Mouse (Mus musculus): Measurements from ENCODE around the gene Vps50. TPM values are rescaled to one million over a fixed set of nuclear protein-coding genes. Genes with fewer than 3 reads are reported as not detected.

The Vps50 gene
- polyA plus RNA-seq (2012), result 1.6 and 2.6 TPM in 2 replicates

DNA sequence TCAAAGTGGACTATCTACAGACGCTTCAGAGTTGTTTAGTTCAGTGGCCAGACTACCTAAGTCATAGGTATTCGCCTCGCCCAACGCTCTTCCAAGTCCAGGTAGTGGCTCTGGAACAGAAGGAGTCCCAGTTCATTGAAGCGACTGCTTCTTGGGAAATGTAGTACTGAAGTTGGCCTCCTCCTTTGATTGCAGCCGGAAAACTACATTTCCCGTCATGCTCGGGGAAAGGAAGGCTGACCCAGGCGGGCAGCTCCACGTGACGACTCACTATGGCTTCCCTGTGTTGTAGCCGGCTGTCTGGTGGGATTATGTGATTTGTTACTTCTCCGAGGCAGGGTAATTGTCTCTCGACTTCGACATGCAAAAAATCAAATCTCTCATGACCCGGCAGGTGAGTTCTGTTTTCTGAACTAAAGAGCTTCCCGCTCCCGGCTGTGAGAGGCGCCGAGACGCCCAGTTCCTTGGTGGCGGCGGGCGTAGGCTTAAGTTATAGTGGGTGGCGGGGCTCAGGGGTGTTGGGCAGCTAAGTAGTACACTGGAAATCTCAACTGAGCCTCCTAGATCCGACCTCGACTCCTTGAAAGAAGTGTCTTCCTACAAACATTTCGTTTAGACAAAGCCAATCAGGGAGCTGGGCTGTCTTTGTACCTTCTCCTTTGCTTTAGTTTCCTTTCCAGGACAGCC is at the start of gene Vps50, which contains the start of gene Hepacam2:
Gene Vps50, plus strand, starts transcription at position 221 of the 687 bp plus-strand sequence.
Gene Hepacam2, minus strand, starts transcription at position 137 of the 687 bp plus-strand sequence.

Other genes with a start within 250 kb of the Vps50 start
- gene Samd9l, start 98.8 kb upstream of the Vps50 start, polyA plus RNA-seq (2012), result 0.69 and 0.87 TPM in 2 replicates
- gene Hepacam2, start 84 bp upstream of the Vps50 start, polyA plus RNA-seq (2012), result 0.18 TPM in 1 of 2 replicates, not detected in the other